Mouse (Mus musculus) embryonic facial prominence, embryonic 10.5 days (tissue): ENCODE measurements around the gene Arhgef39. TPM values are rescaled to one million over a fixed set of nuclear protein-coding genes. Genes with fewer than 3 reads are reported as not detected.
A peak's percentile ranks its signal among the peaks of the same experiment; 100 is the strongest.

Experiments
- DNase-seq: peaks from one replicate; pipeline ENCODE4 v3.0.0-alpha.2; 2017; ENCODE audit warnings: low spot score
- H3K27ac ChIP-seq: fragments of 300-500 bp; sonication (generic); replicated peaks from 2 replicates; pipeline ENCODE4 v1.5.1; 2016; ENCODE audit warnings: mild to moderate bottlenecking
- H3K27me3 ChIP-seq: fragments of 300-500 bp; sonication (generic); replicated peaks from 2 replicates; pipeline ENCODE4 v1.6.1; 2016; ENCODE audit warnings: low read depth, mild to moderate bottlenecking; ENCODE audit not compliant: poor library complexity, severe bottlenecking
- H3K36me3 ChIP-seq: fragments of 300-500 bp; sonication (generic); replicated peaks from 2 replicates; pipeline ENCODE4 v1.6.1; 2016; ENCODE audit warnings: mild to moderate bottlenecking, moderate library complexity
- H3K4me1 ChIP-seq: fragments of 300-500 bp; sonication (generic); 2 replicates; pipeline ENCODE4 v1.6.1; 2016
- H3K4me3 ChIP-seq: fragments of 300-500 bp; sonication (generic); 2 replicates; pipeline ENCODE4 v1.5.1; 2016; ENCODE audit warnings: mild to moderate bottlenecking, moderate library complexity
- H3K9me3 ChIP-seq: fragments of 300-500 bp; sonication (generic); 2 replicates; pipeline ENCODE4 v1.6.1; 2016; ENCODE audit warnings: mild to moderate bottlenecking
- WGBS: fragments of 180-500 bp; shearing (Covaris S2); methylation state at CpG from one replicate; pipeline ENCODE4 v1.1.7; 2016; 5-methylcytosine and 5-hydroxymethylcytosine counted together
- polyA plus RNA-seq: library from polyadenylated mRNA; unstranded; fragments of >200 nt; fragmentation: Nextera tagmentation; extraction: Ambion mirVana; gene quantifications from 2 replicates; pipeline ENCODE4 v1.2.1, GENCODE M21; 2016

Arhgef39 gene
- polyA plus RNA-seq, 1 experiment from 2014 or later: 48.2 TPM

GRCm38 (mm10) chr4:43506074-43506473, 6.6 kb upstream of the Arhgef39 start:
- H3K9me3 ChIP-seq: no peaks in the 10 kb centered on the region
- H3K4me3 ChIP-seq: no peak overlapping the region
- WGBS: 85% methylated on average over 8 of the region's 8 CpGs
- no peaks in the 10 kb centered on the region for H3K36me3 ChIP-seq
- no peak for DNase-seq
- H3K27ac ChIP-seq: no peak overlapping the region
- H3K27me3 ChIP-seq: peaks cover 69% of the 10 kb centered on the region
- H3K4me1 ChIP-seq: peaks cover 30% of the 10 kb centered on the region

- no peaks in the 10 kb centered on the region for H3K36me3 ChIP-seq
- WGBS: 83% methylated on average over 4 of the region's 4 CpGs
- H3K4me1 ChIP-seq: peaks cover 33% of the 10 kb centered on the region
- DNase-seq: no peak
- H3K27me3 ChIP-seq: peaks cover 76% of the 10 kb centered on the region
- H3K9me3 ChIP-seq: no peaks in the 10 kb centered on the region
- H3K27ac ChIP-seq: no peak overlapping the region
- H3K4me3 ChIP-seq: no peak overlapping the region
Measured at GRCm38 (mm10) chr4:43504269-43504668, 4.8 kb upstream of the Arhgef39 start.

- Histone ChIP-seq H3K4me3 (no peak overlapping the region), H3K9me3 (no peaks in the 10 kb centered on the region), H3K27me3 (peaks cover 72% of the 10 kb centered on the region), H3K27ac (no peak overlapping the region), H3K4me1 (peaks cover 32% of the 10 kb centered on the region), H3K36me3 (no peaks in the 10 kb centered on the region)
- no peak for DNase-seq
- WGBS: 83% methylated on average over 6 of the region's 6 CpGs
Measured at GRCm38 (mm10) chr4:43503506-43503905, 4.0 kb upstream of the Arhgef39 start.

DNA sequence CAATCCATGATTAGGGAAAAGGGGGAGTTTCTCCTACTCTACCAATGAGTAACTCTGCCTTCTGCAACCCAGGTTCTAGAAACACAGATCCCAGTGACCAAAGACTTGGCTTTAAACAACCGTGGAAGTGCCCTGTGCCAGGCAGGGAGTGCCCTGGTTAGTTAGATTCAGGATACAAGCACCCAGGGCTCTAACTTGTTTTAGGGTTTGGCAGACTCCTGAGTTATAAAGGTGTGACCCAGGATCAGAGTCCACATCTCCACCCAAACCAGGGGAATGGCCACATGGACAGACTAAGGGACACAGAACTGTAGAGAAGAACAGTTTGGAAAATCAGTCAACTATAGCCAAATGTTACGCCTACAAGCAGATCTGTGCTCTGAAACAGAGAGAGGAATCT, 3.5 kb upstream of the Arhgef39 start:
- DNase-seq: no peak
- Histone ChIP-seq H3K4me3 (no peak overlapping the region), H3K27me3 (peaks cover 71% of the 10 kb centered on the region), H3K36me3 (no peaks in the 10 kb centered on the region), H3K4me1 (peaks cover 32% of the 10 kb centered on the region), H3K9me3 (no peaks in the 10 kb centered on the region), H3K27ac (no peak overlapping the region)
- 77% methylated on average over 2 of the region's 2 CpGs for WGBS

DNA sequence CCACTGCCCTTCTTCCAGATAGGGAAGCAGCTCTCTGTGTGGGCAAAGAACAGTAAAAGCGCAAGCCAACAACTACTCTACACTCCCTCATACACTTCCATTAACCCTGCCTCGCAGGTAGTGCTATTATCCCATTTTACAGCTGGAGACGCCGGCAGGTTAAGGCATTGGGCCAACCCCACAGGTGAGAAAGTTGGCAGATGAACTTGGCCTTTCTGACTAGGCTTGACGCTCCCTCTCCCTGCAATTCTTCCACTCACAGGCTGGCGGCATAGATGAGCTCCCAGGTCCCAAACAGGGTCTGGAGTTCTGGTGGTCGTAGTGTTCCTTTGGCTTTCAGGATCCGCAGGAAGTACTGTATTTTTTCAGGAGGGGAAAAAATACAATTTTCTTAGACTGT, 512 bp downstream of the Arhgef39 start:
- peaks cover 30% of the 10 kb centered on the region for H3K36me3 ChIP-seq
- H3K4me1 ChIP-seq: peaks cover 50% of the 10 kb centered on the region
- H3K4me3 ChIP-seq: peak overlapping the region; percentile 77
- 13% methylated on average over 8 of the region's 8 CpGs for WGBS
- H3K27ac ChIP-seq: peak overlapping the region; percentile 91
- H3K9me3 ChIP-seq: no peaks in the 10 kb centered on the region
- H3K27me3 ChIP-seq: peaks cover 44% of the 10 kb centered on the region
- DNase-seq: peak; percentile 68

GRCm38 (mm10) chr4:43497946-43498345, 1.5 kb downstream of the Arhgef39 start:
- Histone ChIP-seq H3K4me3 (peak overlapping the region; percentile 77), H3K4me1 (peaks cover 53% of the 10 kb centered on the region), H3K27ac (0 out of 2 replicates have a peak overlapping the region, but pooled peaks have one; percentile 8), H3K27me3 (peaks cover 36% of the 10 kb centered on the region), H3K9me3 (no peaks in the 10 kb centered on the region), H3K36me3 (peaks cover 30% of the 10 kb centered on the region)
- 81% methylated on average over 4 of the region's 4 CpGs for WGBS
- DNase-seq: no peak

DNA sequence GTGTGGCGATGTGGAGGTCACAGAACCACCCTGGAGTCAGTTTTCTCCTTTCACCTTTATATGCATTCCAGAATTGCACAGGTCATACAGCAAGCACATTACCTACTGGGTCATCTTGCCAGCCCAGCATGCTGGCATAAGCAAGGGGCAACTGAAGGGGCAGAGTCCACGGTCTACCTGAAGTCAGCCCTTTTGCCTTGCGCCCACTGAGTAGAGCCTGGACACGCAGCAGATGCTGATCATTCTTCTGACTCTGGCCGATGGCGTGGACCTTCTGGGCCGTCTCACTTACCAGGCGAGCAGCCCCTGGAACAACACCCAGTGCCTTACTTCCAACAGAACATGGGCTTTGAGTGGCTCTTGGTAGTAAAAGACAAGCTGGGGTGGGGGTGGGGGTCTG, 2.1 kb downstream of the Arhgef39 start:
- Histone ChIP-seq H3K4me1 (peaks cover 53% of the 10 kb centered on the region), H3K4me3 (peak overlapping the region; percentile 77; the same call in 1 of the 2 replicates), H3K36me3 (peaks cover 30% of the 10 kb centered on the region), H3K9me3 (no peaks in the 10 kb centered on the region), H3K27ac (no peak overlapping the region), H3K27me3 (peaks cover 33% of the 10 kb centered on the region)
- DNase-seq: no peak
- WGBS: 93% methylated on average over 8 of the region's 8 CpGs

DNA sequence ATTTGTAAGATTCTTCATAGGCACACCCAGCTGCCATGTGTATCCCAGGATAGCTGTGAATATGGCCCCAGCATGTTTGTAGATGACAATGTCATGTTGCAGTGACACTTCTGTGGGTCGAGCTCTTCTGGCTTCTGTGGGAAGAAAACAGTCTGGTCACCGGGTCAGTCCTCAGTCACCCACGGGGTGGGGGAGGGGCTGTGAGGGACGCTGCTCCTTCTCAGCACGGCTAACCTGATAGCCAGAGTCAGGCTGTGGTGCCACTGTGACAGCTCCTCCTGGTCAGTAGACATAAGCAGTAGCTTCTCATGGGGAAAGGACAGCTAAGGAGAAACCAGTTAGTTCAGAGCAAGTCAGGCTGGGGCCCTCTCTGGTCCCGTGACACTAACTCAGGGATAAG, 2.9 kb downstream of the Arhgef39 start:
- DNase-seq: no peak
- no peaks in the 10 kb centered on the region for H3K9me3 ChIP-seq
- peaks cover 28% of the 10 kb centered on the region for H3K27me3 ChIP-seq
- no peak overlapping the region for H3K4me3 ChIP-seq
- peaks cover 53% of the 10 kb centered on the region for H3K4me1 ChIP-seq
- 57% methylated on average over 6 of the region's 6 CpGs for WGBS
- no peak overlapping the region for H3K27ac ChIP-seq
- peaks cover 30% of the 10 kb centered on the region for H3K36me3 ChIP-seq

GRCm38 (mm10) chr4:43493846-43494240, 5.7 kb downstream of the Arhgef39 start:
- peak overlapping the region; percentile 67 for H3K4me3 ChIP-seq
- H3K36me3 ChIP-seq: peaks cover 30% of the 10 kb centered on the region
- 5% methylated on average over 9 of the region's 9 CpGs for WGBS
- no peaks in the 10 kb centered on the region for H3K9me3 ChIP-seq
- no peak for DNase-seq
- H3K4me1 ChIP-seq: peaks cover 43% of the 10 kb centered on the region
- peak overlapping the region; percentile 86 for H3K27ac ChIP-seq
- H3K27me3 ChIP-seq: peaks cover 7% of the 10 kb centered on the region; the same call in 1 of the 2 replicates

GRCm38 (mm10) chr4:43493186-43493845, 6.2 kb downstream of the Arhgef39 start:
- H3K4me3 ChIP-seq: peak overlapping the region; percentile 67

GRCm38 (mm10) chr4:43492821-43493185, 6.7 kb downstream of the Arhgef39 start, which contains the start of gene Ccdc107:
Gene Ccdc107 (plus strand): TSS chr4:43492900.
- H3K4me3 ChIP-seq: peak within 1 kb of the TSS; percentile 67
- H3K36me3 ChIP-seq: peaks cover 28% of the 10 kb centered on the region
- no peaks in the 10 kb centered on the region for H3K27me3 ChIP-seq
- peak; percentile 95 for DNase-seq
- H3K9me3 ChIP-seq: no peaks in the 10 kb centered on the region
- WGBS: under 1% methylated on average over 25 of the region's 25 CpGs
- H3K27ac ChIP-seq: peak within 1 kb of the TSS; percentile 86
- peaks cover 33% of the 10 kb centered on the region for H3K4me1 ChIP-seq

More at GRCm38 (mm10) chr4:43493186-43493845, 6.2 kb downstream of the Arhgef39 start:
- H3K4me1 ChIP-seq: peaks cover 38% of the 10 kb centered on the region
- DNase-seq: peak; percentile 97
- H3K36me3 ChIP-seq: peaks cover 30% of the 10 kb centered on the region
- no peaks in the 10 kb centered on the region for H3K9me3 ChIP-seq
- under 1% methylated on average over 47 of the region's 47 CpGs for whole genome bisulfite sequencing
- H3K27me3 ChIP-seq: peaks cover 2% of the 10 kb centered on the region; the same call in 1 of the 2 replicates
- H3K27ac ChIP-seq: peak overlapping the region; percentile 86

DNA sequence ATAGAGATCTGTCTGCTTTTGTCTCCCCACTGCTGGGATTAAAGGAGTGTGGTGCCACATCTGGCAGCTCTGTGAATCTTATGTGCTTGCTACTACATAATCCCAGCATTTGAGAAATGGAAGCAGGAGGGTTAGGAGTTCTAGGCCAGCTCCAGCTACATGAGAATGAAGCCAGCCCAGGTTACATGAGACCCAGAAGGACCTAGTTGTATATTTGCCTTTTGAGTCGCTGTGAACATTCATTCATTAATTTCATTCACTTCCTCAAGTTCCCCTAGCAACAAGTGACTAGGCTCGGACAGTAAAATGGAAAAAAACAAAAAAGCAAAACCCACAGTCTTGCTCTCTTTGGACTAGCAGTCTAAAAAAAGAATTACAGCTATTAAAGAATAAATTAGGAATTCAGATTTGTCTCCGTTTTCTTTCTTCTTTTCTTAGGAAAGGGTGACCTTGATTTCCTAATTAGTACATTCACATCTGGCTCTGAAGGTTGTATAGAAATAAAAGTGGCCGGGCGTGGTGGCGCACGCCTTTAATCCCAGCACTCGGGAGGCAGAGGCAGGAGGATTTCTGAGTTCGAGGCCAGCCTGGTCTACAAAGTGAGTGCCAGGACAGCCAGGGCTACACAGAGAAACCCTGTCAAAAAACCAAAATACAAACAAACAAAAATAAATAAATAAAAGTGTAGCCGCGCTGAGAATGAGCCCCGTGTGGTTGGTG, 7.2 kb downstream of the Arhgef39 start:
- peaks cover 27% of the 10 kb centered on the region for H3K4me1 ChIP-seq
- no peaks in the 10 kb centered on the region for H3K27me3 ChIP-seq
- peak overlapping the region; percentile 86; the same call in 1 of the 2 replicates for H3K27ac ChIP-seq
- 49% methylated on average over 12 of the region's 12 CpGs for WGBS
- peaks cover 23% of the 10 kb centered on the region for H3K36me3 ChIP-seq
- peak overlapping the region; percentile 67 for H3K4me3 ChIP-seq
- no peaks in the 10 kb centered on the region for H3K9me3 ChIP-seq
- DNase-seq: no peak

DNA sequence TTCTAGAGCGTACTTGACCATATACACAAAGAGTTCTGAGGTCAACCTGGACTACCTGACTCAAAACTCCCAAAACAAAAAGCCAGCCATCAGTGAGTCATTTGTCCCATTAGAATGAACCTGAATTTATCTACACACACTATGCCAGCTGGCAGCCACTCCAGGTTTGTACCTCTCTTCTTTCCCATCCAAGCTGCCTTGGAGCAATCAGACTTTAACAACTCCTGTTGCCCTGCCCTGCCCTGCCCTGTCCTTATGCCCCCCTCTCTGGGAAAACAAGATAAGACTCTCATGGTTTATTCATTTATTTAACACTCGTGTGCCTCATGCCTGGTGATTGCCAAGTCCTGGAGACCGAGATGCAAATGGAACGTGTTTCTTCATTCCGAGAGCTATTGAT, 8.7 kb downstream of the Arhgef39 start:
- no peak overlapping the region for H3K4me3 ChIP-seq
- H3K4me1 ChIP-seq: peaks cover 18% of the 10 kb centered on the region
- no peak overlapping the region for H3K27ac ChIP-seq
- WGBS: 87% methylated on average over 5 of the region's 5 CpGs
- no peaks in the 10 kb centered on the region for H3K9me3 ChIP-seq
- DNase-seq: no peak
- no peaks in the 10 kb centered on the region for H3K27me3 ChIP-seq
- H3K36me3 ChIP-seq: peaks cover 8% of the 10 kb centered on the region
